Mouse (Mus musculus) frontal cortex, adult (tissue): ENCODE data around the gene 1700017B05Rik.

Source experiments
- ATAC-seq: cut with Nextera tagmentation; 2 replicates; pipeline ENCODE4 v1.9.2; 2017; ENCODE audit warnings: mild to moderate bottlenecking, moderate library complexity, mixed read lengths; ENCODE audit not compliant: low TSS enrichment

Gene 1700017B05Rik

GRCm38 (mm10) chr9:57272902-57273804, 10.7 kb upstream of the 1700017B05Rik start:
- ATAC-seq = no peak

DNA sequence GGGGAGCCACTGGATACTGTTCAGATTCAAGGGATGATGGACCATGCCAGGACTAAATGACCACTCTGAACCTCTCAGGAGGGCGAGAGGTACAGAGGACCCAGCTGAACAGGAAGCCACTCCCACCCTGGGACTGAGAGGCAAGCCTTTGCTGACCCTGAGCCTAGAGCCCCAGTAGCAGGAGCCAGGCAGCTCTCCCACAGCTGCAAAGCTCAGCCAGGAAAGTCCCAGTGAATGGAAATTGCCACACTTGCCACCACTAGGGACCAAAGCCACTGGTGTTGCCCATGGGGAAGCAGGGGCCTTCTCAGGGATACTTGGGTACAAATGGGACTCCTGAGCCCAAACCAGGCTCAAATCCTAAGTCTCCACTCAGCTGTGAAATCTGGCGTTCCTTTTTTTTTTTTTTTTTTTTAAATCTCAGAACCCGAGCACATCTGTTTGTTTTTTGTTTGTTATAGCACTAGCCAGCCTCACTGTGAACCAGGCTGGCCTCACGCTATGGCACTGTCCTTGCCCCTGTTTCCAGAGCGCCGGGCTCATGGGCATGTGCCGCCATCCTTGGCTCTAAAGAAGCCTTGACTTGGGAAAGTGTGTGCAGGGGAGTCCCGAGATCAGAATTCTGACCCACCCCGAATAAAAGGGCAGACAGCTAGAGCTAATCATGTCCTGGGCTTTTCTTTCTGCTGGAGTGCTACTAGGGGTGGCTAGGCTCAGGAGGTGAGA, 9.6 kb upstream of the 1700017B05Rik start:
- ATAC-seq = no peak

DNA sequence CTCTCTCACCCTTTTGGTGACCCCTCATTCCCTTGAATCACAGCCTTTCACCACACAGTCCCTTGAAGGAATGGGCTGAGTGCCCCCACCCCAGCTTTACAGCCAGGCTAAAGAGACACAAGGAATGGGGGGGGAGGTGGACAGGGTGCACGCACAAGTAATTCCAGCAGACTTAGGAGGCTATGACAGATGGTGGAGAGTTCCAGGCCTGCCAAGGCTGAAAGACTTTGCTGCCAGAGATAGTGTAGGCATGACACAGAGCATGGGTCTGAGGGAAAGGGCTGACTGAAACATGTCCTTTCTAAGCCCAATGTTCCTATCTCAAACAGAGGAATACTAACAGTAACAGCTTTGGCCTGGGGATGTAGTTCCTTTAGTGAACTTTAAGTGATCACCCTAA, 8.7 kb upstream of the 1700017B05Rik start:
- ATAC-seq = 0 out of 2 replicates have a peak, but pooled peaks have one; percentile 44

- ATAC-seq = no peak
These were observed 8.0 kb upstream of the 1700017B05Rik start for GRCm38 (mm10) chr9:57270399-57270798.

- ATAC-seq = no peak
These were observed 7.0 kb upstream of the 1700017B05Rik start for GRCm38 (mm10) chr9:57269384-57269783.

GRCm38 (mm10) chr9:57268575-57268974, 6.2 kb upstream of the 1700017B05Rik start:
- ATAC-seq = no peak

- no peak for ATAC-seq
These were observed 5.7 kb upstream of the 1700017B05Rik start for GRCm38 (mm10) chr9:57268078-57268477.

DNA sequence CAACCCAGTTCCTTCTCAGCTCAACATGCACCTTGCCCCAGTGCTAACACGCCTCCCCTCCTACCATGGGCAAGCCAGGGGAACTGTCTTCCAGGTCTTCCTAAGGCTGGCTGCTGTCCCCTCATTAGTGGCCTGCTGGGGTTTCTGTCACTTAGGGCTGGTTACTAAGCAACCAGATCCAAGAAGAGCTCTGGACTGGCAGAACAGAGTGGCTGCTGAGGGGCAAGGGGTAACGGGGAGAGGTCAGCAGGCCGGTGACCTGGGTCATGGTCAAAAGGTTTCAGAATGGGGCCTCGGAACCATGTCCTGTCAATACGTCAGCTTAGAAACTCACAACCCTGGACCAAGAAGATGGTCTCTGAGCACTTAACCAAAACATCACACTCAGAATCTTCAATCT, 5.0 kb upstream of the 1700017B05Rik start:
- no peak for ATAC-seq

- no peak for ATAC-seq
These were observed 2.7 kb upstream of the 1700017B05Rik start for GRCm38 (mm10) chr9:57265125-57265524.

- no peak for ATAC-seq
These were observed 628 bp upstream of the 1700017B05Rik start for GRCm38 (mm10) chr9:57262795-57263684.

- ATAC-seq = 0 out of 2 replicates have a peak, but pooled peaks have one; percentile 22
These were observed 898 bp downstream of the 1700017B05Rik start for GRCm38 (mm10) chr9:57261516-57261912.

GRCm38 (mm10) chr9:57260940-57261339, 1.5 kb downstream of the 1700017B05Rik start:
- no peak for ATAC-seq

DNA sequence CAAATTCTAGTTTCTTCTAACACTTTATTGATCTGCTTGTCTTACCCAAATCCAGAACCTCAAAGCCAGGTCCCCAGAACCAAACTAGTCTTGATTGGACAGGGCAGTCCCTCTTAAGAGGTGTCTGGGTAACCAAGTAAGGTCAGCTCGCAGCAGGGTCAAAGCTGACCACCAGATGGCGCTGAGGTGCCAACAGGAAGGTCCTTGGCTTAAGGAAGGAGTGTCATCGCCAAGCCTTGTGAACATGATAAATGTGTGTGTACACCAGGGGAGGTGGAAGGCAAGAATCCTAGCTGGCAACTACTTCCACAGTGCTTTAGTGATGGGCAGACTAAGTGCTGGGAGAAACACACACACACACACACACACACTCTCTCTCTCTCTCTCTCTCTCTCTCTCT, 2.7 kb downstream of the 1700017B05Rik start:
- ATAC-seq = peak; percentile 51

DNA sequence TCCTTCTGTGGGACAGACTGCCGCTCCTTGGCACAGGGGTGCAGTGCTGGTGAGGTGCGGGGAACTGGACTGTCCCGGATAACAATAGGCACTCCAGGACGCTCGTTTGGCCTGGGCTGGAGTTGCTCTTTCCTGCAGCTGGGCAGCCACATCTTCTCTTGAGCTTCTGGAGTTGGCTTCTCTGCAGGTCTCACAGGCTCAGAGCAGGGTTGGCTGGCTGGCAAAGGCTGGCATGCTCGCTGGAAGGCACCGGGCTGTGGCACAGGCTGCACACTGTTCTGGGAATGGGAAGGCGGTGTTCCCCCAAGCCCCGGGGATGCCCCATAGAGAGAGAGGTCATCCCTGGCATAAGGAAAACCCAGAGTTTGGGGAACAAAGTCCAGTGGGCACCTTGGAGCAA, 4.8 kb downstream of the 1700017B05Rik start:
- ATAC-seq = no peak

- no peak for ATAC-seq
These were observed 5.6 kb downstream of the 1700017B05Rik start for GRCm38 (mm10) chr9:57256861-57257260.

DNA sequence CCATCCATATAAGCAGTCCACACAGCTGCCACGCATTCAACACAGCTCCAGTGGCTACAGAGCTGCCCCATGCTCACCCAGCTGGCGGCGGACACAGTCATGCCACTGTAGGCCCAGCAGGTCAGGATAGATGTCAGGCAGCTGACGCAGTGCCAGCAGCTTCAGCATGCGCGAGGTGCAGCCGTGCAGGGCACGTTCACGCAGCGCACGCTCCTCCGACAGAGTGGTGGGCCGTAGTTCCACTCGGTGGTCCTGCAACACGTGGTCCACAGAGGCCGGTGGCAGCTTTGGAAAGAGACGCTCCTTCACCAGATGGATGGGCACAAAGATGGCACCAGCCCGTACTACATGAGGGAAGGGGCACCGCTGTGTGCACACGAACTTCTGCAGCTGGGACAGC, 6.1 kb downstream of the 1700017B05Rik start:
- ATAC-seq = no peak

DNA sequence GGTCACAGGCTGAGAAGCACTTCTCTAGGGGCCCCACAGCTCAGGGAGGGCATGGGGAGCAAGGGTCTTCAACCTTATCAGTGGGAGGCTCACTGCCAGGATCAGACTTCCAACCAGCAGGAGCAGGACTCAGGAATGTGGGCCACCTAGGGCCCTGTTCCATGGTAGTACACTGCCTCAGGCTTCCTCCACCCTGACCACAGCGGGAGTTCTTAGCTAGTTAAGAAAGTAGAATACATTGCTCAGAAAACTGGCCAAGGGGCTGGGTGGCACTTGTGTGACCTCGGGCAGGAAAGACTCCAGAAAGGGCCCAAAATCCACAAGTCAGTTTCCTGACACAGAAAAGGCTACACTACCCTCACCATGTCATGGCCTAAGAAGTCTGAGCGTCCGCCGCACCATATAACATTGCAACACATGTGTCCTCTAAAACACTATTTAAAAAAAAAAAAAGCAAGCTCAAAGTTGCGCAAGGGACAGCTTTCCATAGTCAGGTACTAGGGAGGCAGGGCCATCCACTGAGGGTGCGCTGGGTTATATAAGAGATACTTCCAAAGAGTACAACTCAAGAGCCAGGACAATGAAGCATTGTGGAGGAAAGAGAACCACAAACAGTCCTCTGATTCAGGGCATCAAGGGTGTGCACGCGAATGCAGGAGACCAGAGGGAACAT, 7.5 kb downstream of the 1700017B05Rik start:
- ATAC-seq = no peak

GRCm38 (mm10) chr9:57254061-57254460, 8.4 kb downstream of the 1700017B05Rik start:
- no peak for ATAC-seq

DNA sequence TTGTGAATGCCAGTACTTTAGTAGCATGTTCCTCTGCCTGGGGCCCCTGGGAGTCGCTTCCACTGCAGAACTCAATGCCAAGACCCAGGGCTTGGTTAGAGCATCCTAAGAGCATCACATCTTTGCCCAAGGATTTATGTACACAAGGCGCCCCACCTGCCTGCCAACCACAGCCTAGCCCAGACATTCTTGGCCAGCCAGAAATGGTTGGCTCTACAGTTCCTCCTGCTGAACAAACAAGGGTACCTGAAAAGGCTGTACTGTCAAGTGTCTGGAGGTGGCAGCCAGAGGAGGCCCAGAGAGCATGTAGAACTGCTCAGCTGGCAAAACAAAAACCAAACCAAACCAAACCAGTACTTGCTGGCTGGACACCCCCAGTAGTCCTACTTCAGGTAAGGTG, 11.3 kb downstream of the 1700017B05Rik start:
- ATAC-seq = no peak

- no peak for ATAC-seq
These were observed 12.4 kb downstream of the 1700017B05Rik start for GRCm38 (mm10) chr9:57250026-57250425.
